Mouse (Mus musculus): ENCODE results near the gene Camta2.

- TF ChIP-seq MAFK (IDR thresholded peaks at IDR 0.05; ENCODE audit: insufficient read depth, low read depth, low read length): no peak
- no peak for TF ChIP-seq ZNF384 (IDR thresholded peaks at IDR 0.05; ENCODE audit: low read depth, low read length)
- TF ChIP-seq CHD2 (IDR thresholded peaks at IDR 0.05; ENCODE audit: low read depth, low read length): no peak
- TF ChIP-seq ZC3H11A (IDR thresholded peaks at IDR 0.05; ENCODE audit: borderline replicate concordance, low read depth, low read length): no peak
- TF ChIP-seq HCFC1 (IDR thresholded peaks at IDR 0.05; ENCODE audit: borderline replicate concordance, insufficient read depth, low read length): no peak
Observed at GRCm38 (mm10) chr11:70664741-70665140, 23.2 kb downstream of the Camta2 start.
